Mouse (Mus musculus) large intestine, adult 2 months (tissue): Measurements from ENCODE around the gene Sv2a. TPM values are rescaled to one million over a fixed set of nuclear protein-coding genes. Genes with fewer than 3 reads are reported as not detected.
A peak's percentile ranks its signal among the peaks of the same experiment; 100 is the strongest.
"Not testable (repeated sequence)": the region's sequence is repeated elsewhere in the genome, so short reads cannot be mapped to it uniquely, and the experiment has no call there.

Experiments
- DNase-seq: peaks from one replicate; pipeline ENCODE4 v3.0.0-alpha.2; 2012; ENCODE audit warnings: low read depth, low spot score
- WGBS: fragments of 180-500 bp; shearing (Covaris S2); methylation state at CpG from one replicate; pipeline ENCODE4 v1.1.7; 2018; 5-methylcytosine and 5-hydroxymethylcytosine counted together
- polyA plus RNA-seq: library from polyadenylated mRNA; depleted of rRNA; stranded (reverse); fragments of >200 nt; gene quantifications from 2 replicates; pipeline ENCODE4 v1.2.3, GENCODE M21; 2012

Gene Sv2a
- polyA plus RNA-seq, 1 experiment: 2.0 TPM

DNA sequence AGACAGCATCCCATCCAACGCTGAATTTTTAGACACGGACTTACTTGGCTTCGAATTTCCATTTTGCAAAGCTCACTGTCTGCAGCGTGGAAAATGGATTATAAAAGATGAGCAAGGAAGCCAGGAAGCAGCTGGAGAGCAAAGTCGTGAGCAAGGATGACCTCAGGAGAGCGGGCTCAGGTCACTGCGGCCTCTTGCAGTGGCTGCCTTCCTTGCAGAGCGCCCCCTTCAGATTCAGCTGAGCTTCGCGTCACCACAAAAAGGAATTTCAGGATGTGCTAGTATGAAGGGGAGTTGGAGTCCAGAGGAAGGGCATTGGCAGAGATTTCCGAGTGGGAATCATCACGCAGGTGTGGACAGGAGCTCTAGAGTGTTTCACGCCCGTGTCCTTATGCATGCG is 28.3 kb downstream of the Sv2a start:
- 40% methylated on average over 15 of the region's 15 CpGs for WGBS
- DNase-seq: no peak

DNA sequence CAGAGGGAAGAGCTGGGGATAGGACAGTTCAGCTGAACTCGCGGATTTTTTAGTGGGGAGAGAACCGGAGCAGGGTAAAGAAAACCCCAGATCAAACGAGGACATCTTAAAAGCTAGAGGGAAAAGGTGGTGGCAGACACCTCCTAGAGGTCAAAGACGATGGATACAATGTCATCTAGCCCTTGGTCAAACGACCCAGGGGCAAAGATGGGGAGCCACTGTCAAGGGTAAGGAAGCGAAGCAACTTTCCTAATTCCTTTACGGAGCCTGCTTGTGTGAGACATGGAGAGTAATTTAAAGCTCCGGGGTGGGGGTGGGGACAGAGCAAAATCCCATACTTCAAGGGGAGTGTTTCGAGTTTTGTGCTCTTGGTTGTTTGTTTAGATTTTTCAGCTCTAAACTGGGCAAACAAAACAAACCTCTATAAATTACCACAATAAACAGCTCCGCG is 38.3 kb downstream of the Sv2a start:
- DNase-seq: no peak
- under 1% methylated on average over 12 of the region's 12 CpGs for WGBS

DNA sequence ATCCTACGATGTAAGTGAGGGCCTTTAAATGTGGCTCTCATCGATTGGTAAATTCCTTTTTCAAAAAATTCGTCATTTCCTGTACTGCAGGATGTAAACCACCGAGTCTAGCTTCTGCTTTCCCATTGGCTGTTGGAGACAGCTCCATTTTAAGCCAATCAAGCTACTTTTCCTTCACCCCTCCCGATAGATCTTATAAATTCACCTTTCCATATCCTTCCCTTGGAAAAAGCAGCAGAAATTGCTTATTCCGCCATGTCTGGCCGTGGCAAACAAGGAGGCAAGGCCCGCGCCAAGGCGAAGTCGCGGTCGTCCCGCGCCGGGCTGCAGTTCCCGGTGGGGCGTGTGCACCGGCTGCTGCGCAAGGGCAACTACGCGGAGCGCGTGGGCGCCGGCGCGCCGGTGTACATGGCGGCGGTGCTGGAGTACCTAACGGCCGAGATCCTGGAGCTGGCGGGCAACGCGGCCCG is 38.7 kb downstream of the Sv2a start, which contains the start of the genes Bola1 and Hist2h2ab:
Gene Bola1 (minus strand): TSS at position 49 of the 470 bp plus-strand sequence.
Gene Hist2h2ab (plus strand): TSS at position 205 of the 470 bp plus-strand sequence.
- under 1% methylated on average over 37 of the region's 37 CpGs for WGBS
- DNase-seq: peak; percentile 80

DNA sequence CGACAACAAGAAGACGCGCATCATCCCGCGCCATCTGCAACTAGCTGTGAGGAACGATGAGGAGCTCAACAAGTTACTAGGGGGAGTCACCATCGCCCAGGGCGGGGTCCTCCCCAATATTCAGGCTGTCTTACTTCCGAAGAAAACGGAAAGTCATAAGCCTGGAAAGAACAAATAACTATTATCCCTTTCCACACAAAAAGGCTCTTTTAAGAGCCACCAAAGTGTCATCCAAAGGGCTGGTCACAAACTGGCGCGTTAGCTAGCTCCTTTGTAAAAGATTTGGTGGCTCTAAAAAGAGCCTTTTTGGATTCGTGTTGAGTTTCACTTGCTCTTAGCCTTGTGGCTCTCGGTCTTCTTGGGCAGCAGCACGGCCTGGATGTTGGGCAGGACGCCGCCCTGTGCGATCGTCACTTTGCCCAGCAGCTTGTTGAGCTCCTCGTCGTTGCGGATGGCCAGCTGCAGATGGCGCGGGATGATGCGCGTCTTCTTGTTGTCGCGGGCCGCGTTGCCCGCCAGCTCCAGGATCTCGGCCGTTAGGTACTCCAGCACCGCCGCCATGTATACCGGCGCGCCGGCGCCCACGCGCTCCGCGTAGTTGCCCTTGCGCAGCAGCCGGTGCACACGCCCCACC is 39.3 kb downstream of the Sv2a start:
- DNase-seq: not testable (repeated sequence)
- under 1% methylated on average over 42 of the region's 47 CpGs for WGBS

DNA sequence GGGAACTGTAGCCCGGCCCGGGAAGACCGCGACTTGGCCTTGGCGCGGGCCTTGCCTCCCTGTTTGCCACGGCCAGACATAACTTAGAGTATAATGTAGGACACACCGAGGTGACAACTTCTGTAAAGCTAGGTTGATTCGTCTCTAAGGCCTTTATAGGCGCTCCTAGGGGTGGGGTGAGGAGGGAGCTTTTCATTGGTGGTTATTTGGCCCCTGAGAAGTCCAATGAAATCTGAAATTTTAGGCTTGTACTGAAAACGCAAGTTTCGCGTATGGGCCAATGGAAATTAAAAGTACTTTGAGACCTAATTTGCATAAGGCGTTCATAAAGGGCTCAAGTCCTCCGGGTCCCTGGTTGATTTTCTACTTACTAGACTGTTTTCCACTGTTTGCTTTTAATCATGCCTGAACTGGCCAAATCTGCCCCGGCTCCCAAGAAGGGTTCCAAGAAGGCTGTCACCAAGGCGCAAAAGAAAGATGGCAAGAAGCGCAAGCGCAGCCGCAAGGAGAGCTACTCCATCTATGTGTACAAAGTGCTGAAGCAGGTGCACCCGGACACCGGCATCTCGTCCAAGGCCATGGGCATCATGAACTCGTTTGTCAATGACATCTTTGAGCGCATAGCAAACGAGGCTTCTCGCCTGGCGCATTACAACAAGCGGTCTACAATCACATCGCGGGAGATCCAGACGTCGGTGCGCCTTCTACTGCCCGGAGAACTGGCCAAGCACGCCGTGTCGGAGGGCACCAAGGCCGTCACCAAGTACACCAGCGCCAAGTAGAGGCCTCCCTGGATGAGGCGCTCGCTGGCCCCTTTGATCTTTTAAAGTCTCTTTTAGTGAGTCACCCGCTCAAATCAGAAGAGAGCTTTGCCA is 40.1 kb downstream of the Sv2a start, which contains the start of the genes Hist2h2ac and Hist2h2be:
Gene Hist2h2ac (minus strand): TSS at position 116 of the 875 bp plus-strand sequence.
Gene Hist2h2be (plus strand): TSS at position 355 of the 875 bp plus-strand sequence.
- under 1% methylated on average over 43 of the region's 43 CpGs for WGBS
- DNase-seq: peak; percentile 92

DNA sequence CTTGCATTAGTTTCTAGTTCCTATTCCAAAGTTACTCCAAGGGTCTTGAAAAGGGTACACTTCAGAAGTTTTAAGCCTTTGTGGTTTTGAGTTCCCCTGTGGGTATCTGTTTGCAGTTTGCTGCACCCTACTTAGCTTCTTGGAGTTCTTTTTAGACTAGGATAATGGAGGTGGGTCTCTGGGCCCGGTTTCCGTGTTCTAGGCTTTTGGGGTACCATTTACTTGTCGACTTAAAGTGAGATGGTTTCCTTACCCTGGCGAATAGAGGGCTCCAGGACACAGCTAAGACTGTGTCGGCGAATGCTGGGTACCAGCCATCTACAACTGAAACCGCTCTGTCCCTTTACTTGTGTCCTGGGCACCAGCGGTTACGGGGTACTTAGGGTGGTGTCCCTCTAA is 40.7 kb downstream of the Sv2a start:
- no peak for DNase-seq
- 10% methylated on average over 9 of the region's 9 CpGs for WGBS

DNA sequence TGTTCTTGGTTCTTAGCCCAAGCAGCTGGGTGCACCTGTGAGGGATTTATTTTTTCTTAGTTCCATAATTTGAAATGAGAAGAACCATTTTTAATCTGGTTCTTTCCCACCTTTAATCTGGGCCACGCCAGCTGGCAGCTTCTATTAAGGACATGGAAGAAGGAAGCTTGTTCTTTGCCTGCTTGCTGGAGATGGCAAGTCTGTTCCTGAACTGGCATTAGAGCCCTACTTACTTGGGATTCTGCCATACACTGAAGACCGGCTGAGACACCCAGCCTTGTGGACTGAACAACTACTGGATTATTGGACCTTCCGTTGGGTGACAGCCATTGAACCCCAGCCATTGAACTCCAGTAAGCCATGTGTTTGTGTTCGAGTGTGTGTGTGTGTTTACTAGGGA is 41.8 kb downstream of the Sv2a start:
- WGBS: 76% methylated on average over 4 of the region's 4 CpGs
- DNase-seq: no peak

DNA sequence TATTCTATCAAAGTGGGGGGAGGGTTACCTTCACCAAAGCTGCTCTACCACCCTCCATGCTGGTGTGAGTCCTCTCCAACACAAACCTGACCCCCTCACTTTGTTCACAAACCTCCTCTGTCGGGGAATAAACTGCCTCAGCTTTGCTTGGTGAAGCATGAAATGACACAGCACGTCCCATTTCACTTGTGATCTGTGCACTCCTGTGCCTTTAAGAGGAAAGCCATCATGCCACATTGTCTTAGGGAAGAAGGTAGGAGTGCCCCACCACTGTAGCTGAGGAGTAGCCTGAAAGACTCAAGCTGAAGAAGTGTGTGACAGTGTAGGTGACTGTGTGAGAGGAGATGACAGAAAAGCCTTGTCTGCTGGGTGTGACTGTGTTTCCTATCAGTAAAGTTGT is 44.5 kb downstream of the Sv2a start:
- DNase-seq: no peak
- 28% methylated on average over 2 of the region's 2 CpGs for WGBS

DNA sequence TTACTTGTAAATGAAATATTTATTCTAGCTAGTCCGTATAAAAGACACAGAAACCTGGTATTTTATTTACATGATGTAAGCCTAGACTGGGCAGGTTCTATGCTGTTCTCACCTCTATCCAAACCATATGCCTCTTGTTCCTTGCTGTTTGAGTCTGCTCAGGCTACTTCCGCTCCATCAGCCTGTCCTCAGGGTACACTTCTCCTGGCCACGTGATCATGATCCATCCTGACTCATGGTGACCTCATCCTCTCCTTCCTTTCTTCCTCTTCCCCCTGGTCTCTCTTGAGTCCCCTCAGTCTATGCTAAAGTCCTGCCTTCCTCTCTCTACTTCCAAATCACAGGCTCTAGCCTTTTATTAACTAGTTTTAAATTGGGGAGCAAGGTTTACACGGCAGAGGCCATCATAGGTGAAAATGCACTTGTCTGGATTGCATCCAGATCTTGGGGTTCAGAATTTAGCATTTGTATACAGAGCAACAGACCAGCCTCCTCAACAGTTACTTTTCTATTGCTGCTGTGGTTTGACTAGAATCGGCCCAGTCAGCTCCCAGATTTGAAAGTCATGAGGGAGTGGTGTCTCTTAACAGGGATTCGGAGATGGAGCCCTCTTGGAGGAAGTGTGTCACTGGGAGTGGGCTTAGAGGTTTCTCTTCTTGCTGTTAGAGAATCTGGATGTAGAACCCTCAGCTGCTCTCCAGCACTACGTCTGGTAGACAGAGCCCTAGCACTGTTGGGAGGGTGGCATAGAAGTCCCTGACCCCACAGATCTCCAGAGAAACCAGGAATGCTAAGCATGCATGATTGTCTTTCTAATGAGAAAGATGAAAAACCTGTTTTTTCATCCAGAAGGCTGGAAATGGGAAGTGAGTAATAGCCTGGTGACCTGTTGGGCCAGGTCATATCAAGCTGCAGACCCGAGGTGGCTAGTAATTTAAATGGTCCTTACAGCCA is 46.0 kb downstream of the Sv2a start:
- 65% methylated on average over 8 of the region's 8 CpGs for WGBS
- no peak for DNase-seq

DNA sequence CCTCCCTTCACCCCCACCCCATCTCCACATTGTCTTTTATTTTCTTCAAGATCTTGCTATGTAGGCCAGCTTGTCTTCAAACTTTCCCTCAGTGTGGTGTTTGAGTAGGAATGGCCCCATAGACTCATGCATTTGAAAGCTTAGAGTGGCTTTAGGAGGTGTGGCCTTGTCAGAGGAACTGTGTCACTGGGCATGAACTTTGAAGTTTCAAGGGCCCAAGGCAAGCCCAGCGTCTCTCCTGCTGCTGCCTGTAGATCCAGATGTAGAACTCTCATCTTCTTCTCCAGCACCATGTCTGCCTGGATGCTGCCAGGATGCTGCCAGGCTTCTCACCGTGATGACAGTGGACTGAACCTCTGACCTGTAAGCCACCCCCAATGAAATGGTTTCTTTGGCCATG is 47.9 kb downstream of the Sv2a start:
- WGBS: 55% methylated on average over 2 of the region's 2 CpGs
- no peak for DNase-seq

DNA sequence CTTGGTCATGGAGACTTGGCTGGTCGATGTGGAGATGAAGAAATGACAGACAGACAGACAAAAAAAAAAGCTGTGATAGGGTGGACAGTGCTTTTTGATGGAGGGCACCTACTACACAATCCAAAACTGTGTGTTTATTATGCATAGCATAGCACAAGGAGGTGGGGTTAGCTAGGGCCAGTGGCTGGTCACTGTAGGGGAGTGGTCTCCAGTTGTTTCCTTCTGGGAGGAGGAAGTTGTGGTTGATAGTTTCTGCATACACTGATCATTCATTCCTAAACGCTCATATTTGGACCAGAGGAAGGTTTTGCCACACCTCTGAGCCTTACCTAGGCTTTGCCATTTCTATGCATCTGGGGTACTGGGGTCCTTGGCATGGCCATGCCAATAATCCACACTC is 49.5 kb downstream of the Sv2a start:
- whole genome bisulfite sequencing: 59% methylated on average over 2 of the region's 2 CpGs
- DNase-seq: no peak

DNA sequence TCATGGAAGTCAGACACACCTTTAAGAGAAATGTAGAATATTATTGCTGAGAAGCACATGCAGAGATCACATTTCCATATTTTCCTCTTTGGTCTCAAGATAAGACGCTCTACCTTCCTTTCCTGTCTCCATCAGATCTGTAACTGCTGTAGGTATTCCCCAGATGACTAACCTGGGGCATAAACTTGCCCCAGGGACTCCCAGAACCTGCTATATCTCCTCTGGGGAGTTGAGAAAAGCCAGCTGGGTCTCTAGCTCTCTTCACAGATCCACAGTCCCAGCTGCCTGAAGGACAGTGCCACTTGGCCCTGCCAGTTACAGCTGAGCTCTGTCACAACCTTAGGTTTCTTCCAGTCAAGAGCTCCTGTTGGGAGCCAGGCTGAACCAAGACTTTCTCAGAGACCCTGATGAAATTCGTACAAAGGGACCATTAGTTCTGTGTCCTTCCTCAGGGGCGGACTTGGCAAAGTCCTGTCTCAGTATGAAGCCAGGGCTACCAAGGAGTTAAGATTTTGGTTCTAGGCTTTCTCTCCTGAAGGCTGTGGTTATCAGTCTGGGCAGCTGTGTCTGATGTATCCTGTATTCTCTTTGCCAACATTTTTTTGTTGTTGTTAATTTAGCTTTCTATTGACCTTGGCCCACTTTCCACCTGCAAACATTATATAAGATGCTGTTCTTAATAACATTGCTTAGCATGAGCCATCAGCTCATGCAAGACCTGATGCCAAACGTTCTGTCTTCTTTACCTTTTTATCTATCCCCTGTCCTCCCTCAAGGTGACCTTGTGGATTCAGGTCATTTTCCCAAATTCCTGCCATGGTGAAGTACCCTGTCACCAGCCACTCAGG is 50.2 kb downstream of the Sv2a start:
- WGBS: 71% methylated on average over 4 of the region's 4 CpGs

DNA sequence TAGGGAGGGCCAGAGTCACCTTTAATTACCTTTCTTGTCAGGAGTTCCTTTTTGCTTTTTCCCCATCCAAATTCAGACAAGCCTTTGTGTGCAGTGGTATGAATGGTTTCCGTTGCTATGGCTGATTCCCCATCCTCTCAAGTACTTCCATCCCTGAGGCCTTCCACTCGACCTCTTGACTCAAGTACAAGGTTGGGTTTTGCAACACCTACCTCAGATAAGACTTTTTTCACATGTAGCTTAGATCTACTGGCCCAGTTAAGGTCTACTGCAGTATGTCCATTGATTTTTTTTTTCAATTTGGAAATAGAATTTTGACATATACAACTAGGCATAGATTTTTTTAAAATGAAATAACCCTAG is 50.8 kb downstream of the Sv2a start:
- WGBS: 62% methylated on average over 2 of the region's 2 CpGs
- no peak for DNase-seq

More for the DNA sequence above, 50.2 kb downstream of the Sv2a start:
- DNase-seq: no peak

DNA sequence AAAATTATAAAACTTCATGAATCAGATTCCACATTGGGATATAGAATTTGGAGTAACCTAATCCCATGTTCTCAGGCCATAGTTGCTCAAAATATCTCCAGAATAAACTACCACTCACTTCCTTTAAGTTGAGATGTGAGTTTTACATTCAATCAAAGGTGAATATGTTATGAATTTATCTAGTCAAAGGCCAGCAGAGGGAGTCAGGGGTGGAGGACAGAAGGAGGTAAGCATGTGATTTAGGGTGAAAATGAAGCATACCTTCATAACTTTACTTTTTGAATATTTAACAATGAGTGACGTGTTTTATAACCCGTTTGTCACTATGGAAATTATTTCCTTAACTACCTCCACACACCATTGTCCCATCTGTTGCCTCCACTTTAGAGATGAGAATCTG is 54.0 kb downstream of the Sv2a start:
- DNase-seq: no peak
- 58% methylated on average over 2 of the region's 2 CpGs for WGBS

DNA sequence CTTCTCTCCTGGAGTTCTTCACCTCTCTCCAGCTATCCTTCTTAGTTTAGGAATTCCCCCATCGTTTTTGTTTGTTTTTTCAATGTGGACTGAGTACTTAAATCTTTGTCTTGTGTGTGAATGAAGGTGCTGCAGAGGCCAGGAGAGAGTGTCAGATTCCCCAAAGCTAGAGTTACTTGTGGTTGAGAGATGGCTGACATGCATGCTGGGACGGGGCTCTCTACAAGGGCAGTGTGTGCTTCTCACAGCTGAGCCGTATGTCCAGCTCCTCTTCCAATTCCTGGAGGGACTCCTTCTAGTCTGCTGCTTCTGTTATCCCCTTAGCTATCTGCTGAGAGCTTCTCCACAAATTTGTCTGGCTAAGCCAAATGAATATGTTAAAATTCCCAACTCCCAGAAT is 54.9 kb downstream of the Sv2a start:
- WGBS: 64% methylated on average over 3 of the region's 3 CpGs
- DNase-seq: no peak

DNA sequence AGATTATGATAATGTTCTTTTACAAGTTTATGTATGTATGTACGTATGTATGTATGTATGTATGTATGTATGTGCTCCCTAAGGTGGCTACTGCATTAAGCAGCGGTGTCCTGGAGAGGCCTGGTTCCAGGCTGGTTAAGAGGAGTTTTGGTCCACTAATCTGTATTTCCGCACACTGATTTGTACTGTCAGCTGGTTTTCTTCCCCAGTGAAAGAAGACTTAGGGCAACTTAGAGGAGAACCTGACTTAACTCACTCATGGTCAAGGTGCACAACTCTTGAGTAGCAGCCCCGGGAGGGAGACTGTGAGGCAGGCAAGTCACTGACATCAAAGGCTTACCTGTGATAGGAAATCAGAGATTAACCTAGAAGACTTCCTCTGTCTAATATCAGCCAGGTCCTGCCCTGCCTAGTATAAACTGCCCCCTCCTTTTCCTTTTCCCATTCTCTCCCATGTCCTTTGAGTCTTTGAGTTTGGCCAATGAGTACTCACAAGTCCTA is 55.9 kb downstream of the Sv2a start:
- no peak for DNase-seq
- 79% methylated on average over 4 of the region's 4 CpGs for WGBS

DNA sequence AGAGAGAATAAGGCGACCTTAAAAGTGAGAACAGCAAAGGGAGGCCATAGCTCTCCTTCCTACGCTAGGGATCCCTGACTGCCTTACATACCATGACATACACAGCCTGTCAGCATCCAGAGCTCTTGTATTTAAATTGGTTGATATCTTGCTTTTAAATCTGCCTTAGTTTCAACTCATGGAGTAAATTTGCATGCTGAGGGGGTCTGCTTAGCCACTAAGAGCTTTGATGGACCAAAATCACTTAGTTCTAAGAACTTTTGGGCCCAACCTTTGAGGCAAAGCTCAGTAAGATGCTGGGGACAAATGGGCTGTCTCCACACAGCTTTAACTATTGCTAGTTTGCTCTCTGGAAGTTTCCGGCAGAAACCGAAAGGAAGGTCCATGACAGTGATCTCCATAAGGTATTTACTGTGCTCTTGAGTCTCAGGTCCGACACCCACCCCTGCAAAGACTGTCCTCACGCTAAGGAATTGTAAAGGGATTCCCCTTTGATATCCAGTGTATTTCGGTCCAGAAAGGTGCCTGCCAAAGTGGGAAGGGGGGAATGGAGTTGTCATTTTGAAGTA is 56.5 kb downstream of the Sv2a start:
- WGBS: 35% methylated on average over 7 of the region's 7 CpGs
- DNase-seq: no peak

DNA sequence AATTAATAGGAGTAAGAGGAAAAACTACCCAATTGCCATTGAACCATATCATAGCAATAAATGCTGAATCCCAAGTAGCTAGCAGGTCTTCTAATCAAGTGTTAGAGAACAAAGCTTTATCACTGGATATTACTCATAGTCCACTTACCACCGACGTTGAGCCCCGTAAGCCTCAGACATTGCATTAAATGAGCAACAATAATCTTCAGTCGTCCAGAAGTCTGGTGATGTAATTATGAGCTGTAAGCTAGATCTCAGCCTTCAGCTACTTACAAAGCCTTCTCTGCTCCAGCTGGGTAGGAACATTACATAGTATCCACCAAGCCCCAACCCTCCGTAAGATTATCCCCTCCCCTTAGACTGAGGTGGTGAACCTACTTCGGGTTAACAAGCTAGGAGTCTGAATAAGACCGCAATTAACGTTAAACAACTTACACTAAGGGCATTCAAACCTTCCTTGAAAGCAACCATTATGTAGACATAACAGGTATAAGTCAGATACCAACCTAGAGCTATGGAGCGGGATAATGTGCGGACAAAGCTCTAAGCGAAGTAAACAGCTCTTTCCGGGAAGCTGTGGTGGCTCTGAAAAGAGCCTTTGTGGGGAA is 57.1 kb downstream of the Sv2a start:
- no peak for DNase-seq
- 5% methylated on average over 12 of the region's 12 CpGs for WGBS
